Mouse (Mus musculus): Measurements from ENCODE around the gene Zfp536. TPM values are rescaled to one million over a fixed set of nuclear protein-coding genes. Genes with fewer than 3 reads are reported as not detected.

Zfp536 gene
- polyA plus RNA-seq, 1 experiment from 2014 or later = 14.9 TPM

DNA sequence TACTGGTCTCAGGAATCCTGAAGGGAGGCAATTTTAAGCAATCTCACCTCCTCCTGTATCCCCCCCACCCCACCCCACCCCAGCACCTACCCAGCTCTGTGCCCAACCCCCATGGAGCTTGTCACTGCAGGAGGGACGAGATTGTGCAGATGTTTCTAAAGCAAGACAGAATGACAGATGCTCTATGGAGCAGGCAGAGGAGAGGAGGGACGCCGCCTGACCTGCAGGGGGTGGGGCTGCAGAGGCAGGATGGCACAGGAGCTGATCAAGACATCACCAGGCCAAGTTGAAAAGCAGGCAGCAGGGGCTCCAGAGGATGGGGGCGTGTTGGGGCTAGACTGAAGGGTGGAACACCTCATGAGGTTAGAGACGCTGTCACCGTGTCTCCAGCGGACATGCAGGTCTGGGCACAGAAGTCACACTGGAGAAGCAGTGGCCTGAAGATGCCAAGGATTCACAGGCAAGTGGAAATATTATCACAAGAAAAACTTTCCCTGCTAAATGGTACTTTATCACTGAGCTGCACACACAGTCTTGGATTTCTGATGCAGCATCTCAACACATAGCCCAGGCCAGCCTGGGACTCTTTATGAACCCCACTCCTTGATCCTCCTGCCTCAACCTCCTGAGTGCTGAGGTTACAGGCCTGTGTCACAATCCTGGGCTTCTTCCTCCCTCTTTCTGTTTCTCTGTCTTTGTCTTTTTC, 37.6 kb downstream of the Zfp536 start:
- no peaks in the 10 kb centered on the region for H3K27me3 ChIP-seq (ENCODE audit: control insufficient read depth, insufficient read depth, low read length)
- H3K4me3 ChIP-seq (replicated peaks; ENCODE audit: low read length) = no peak overlapping the region
- peaks cover 8% of the 10 kb centered on the region for H3K4me1 ChIP-seq (ENCODE audit: control insufficient read depth, insufficient read depth, low read length)
- 41% methylated on average over 7 of the region's 7 CpGs for WGBS
- no peak overlapping the region for H3K9ac ChIP-seq (ENCODE audit: low read length)
- no peaks in the 10 kb centered on the region for H3K36me3 ChIP-seq (ENCODE audit: control insufficient read depth, insufficient read depth, low read length)
- ATAC-seq (ENCODE audit: insufficient read depth, low FRiP score) = no peak
- no peak overlapping the region for H3K27ac ChIP-seq (ENCODE audit: low read length)
- no peak overlapping the region for H3K4me2 ChIP-seq (ENCODE audit: low read depth, low read length)
- H3K9me3 ChIP-seq (replicated peaks; ENCODE audit: control insufficient read depth, low read length) = no peaks in the 10 kb centered on the region

DNA sequence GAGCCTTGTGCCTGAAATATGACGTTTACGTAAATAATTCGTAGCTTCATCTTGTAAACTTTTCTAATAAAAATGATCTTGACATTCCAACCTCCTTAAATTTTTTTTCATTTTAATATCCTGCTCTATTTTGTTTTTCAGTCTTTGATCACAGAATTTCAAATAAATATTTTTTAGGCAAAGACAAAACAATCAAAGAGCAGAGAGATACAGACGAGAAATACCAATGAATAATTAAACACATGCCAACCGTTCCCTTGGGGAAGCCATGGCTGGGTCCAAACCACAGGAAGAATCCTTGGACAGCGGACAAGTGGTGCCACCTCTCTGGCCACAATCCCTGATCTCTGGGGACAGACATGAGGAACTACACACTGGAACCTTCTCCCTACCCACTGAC, 38.3 kb downstream of the Zfp536 start:
- WGBS = 59% methylated on average over 6 of the region's 6 CpGs
- Histone ChIP-seq H3K36me3 (ENCODE audit: control insufficient read depth, insufficient read depth, low read length) (no peaks in the 10 kb centered on the region), H3K9ac (ENCODE audit: low read length) (no peak overlapping the region), H3K27me3 (ENCODE audit: control insufficient read depth, insufficient read depth, low read length) (no peaks in the 10 kb centered on the region), H3K4me2 (ENCODE audit: low read depth, low read length) (no peak overlapping the region), H3K4me3 (replicated peaks; ENCODE audit: low read length) (no peak overlapping the region), H3K9me3 (replicated peaks; ENCODE audit: control insufficient read depth, low read length) (no peaks in the 10 kb centered on the region), H3K27ac (ENCODE audit: low read length) (no peak overlapping the region), H3K4me1 (ENCODE audit: control insufficient read depth, insufficient read depth, low read length) (peaks cover 8% of the 10 kb centered on the region)
- no peak for ATAC-seq (ENCODE audit: insufficient read depth, low FRiP score)

DNA sequence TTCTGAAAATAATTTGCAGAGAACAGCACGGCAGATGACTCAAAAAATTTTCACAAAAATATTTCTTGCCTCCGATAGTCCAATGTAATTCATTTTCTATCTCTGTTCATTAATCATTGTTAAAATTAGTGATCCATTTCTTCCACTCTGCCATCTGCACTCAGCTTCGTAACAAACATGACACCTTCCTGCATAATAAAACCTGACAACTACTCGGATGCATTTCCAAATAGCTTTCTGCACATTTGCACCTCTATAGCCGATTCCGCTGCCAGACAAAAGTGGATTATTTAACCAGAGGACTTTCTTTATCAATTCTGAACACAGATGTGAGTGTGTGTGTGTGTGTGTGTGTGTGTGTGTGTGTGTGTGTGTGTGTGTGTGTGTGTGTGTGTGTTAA, 38.9 kb downstream of the Zfp536 start:
- no peak overlapping the region for H3K4me3 ChIP-seq (replicated peaks; ENCODE audit: low read length)
- ATAC-seq (ENCODE audit: insufficient read depth, low FRiP score) = no peak
- H3K27me3 ChIP-seq (ENCODE audit: control insufficient read depth, insufficient read depth, low read length) = no peaks in the 10 kb centered on the region
- H3K36me3 ChIP-seq (ENCODE audit: control insufficient read depth, insufficient read depth, low read length) = no peaks in the 10 kb centered on the region
- no peak overlapping the region for H3K4me2 ChIP-seq (ENCODE audit: low read depth, low read length)
- H3K9ac ChIP-seq (ENCODE audit: low read length) = no peak overlapping the region
- peaks cover 8% of the 10 kb centered on the region for H3K4me1 ChIP-seq (ENCODE audit: control insufficient read depth, insufficient read depth, low read length)
- H3K9me3 ChIP-seq (replicated peaks; ENCODE audit: control insufficient read depth, low read length) = no peaks in the 10 kb centered on the region
- no peak overlapping the region for H3K27ac ChIP-seq (ENCODE audit: low read length)
- 79% methylated on average over 6 of the region's 6 CpGs for WGBS

DNA sequence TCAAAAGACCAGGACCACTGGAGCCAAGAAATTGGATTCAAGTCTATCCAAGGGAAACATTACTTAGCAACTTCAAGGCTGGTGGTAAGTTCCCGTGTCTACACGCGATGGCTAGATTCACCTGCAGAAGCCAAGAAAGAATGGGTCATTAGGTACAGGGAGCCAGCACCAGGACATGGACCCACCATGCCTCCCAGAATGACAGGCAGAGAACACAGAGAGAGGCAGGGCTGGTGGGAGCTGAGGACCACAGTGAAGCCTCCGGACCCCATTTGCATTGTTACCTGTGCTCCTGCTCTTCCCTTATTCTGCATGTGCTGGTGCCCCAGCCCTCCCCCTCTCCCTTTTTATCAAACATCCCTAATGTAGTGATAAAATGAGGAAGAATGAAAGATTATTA, 39.4 kb downstream of the Zfp536 start:
- no peak for ATAC-seq (ENCODE audit: insufficient read depth, low FRiP score)

DNA sequence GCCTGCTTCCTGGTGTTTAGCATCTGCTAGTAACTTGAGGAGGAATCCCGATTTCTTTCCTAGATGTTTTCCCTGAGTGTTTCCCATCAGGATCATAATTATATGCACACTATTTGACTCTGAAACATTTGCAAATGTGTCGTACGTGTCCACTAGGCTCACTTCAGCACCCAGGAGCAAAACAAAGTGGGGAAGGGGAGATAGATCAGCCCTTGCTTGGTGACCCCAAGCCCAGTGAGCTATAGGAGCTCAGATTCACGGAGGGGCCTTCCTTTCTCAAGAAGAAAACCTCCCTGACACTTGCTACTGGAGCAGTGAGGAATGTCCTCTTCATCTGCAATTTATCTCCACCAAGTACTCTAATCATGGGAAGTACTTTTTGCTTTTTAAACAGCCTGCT, 40.7 kb downstream of the Zfp536 start:
- ATAC-seq (ENCODE audit: insufficient read depth, low FRiP score) = no peak
- no peak overlapping the region for H3K9ac ChIP-seq (ENCODE audit: low read length)

More for the DNA sequence above, 39.4 kb downstream of the Zfp536 start:
- Histone ChIP-seq H3K4me2 (ENCODE audit: low read depth, low read length) (no peak overlapping the region), H3K27me3 (ENCODE audit: control insufficient read depth, insufficient read depth, low read length) (no peaks in the 10 kb centered on the region), H3K27ac (ENCODE audit: low read length) (no peak overlapping the region), H3K36me3 (ENCODE audit: control insufficient read depth, insufficient read depth, low read length) (no peaks in the 10 kb centered on the region), H3K9ac (ENCODE audit: low read length) (no peak overlapping the region), H3K9me3 (replicated peaks; ENCODE audit: control insufficient read depth, low read length) (no peaks in the 10 kb centered on the region), H3K4me3 (replicated peaks; ENCODE audit: low read length) (no peak overlapping the region), H3K4me1 (ENCODE audit: control insufficient read depth, insufficient read depth, low read length) (peaks cover 8% of the 10 kb centered on the region)
- WGBS = 95% methylated on average over 4 of the region's 4 CpGs

DNA sequence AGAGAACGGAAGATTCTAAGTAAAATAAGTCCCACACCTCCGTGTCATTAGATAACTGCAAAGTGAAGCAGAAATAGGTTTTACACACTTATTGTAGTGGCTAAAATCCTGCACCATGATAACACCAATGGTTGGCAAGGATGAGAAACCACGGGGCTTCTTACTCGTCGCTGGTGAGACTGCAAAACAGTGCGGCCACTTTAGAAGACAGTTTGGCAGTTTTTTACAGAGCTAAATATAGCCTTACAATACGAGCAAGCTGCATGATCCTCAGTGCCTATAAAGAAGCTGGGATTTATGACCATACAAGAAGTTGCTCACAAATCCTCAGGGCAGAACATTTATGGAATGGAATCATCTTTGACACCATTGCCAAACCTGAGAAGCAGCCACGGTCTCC, 45.7 kb downstream of the Zfp536 start:
- Histone ChIP-seq H3K36me3 (ENCODE audit: control insufficient read depth, insufficient read depth, low read length) (no peaks in the 10 kb centered on the region), H3K9ac (ENCODE audit: low read length) (no peak overlapping the region), H3K27ac (ENCODE audit: low read length) (no peak overlapping the region), H3K4me3 (replicated peaks; ENCODE audit: low read length) (no peak overlapping the region), H3K4me1 (ENCODE audit: control insufficient read depth, insufficient read depth, low read length) (no peaks in the 10 kb centered on the region), H3K9me3 (replicated peaks; ENCODE audit: control insufficient read depth, low read length) (no peaks in the 10 kb centered on the region), H3K27me3 (ENCODE audit: control insufficient read depth, insufficient read depth, low read length) (no peaks in the 10 kb centered on the region), H3K4me2 (ENCODE audit: low read depth, low read length) (no peak overlapping the region)
- no peak for ATAC-seq (ENCODE audit: insufficient read depth, low FRiP score)
- WGBS = 76% methylated on average over 8 of the region's 8 CpGs

More for the DNA sequence above, 40.7 kb downstream of the Zfp536 start:
- Histone ChIP-seq H3K9me3 (replicated peaks; ENCODE audit: control insufficient read depth, low read length) (no peaks in the 10 kb centered on the region), H3K36me3 (ENCODE audit: control insufficient read depth, insufficient read depth, low read length) (no peaks in the 10 kb centered on the region), H3K27ac (ENCODE audit: low read length) (no peak overlapping the region), H3K4me2 (ENCODE audit: low read depth, low read length) (no peak overlapping the region), H3K27me3 (ENCODE audit: control insufficient read depth, insufficient read depth, low read length) (no peaks in the 10 kb centered on the region), H3K4me3 (replicated peaks; ENCODE audit: low read length) (no peak overlapping the region), H3K4me1 (ENCODE audit: control insufficient read depth, insufficient read depth, low read length) (peaks cover 8% of the 10 kb centered on the region)
- WGBS = 61% methylated on average over 4 of the region's 4 CpGs

DNA sequence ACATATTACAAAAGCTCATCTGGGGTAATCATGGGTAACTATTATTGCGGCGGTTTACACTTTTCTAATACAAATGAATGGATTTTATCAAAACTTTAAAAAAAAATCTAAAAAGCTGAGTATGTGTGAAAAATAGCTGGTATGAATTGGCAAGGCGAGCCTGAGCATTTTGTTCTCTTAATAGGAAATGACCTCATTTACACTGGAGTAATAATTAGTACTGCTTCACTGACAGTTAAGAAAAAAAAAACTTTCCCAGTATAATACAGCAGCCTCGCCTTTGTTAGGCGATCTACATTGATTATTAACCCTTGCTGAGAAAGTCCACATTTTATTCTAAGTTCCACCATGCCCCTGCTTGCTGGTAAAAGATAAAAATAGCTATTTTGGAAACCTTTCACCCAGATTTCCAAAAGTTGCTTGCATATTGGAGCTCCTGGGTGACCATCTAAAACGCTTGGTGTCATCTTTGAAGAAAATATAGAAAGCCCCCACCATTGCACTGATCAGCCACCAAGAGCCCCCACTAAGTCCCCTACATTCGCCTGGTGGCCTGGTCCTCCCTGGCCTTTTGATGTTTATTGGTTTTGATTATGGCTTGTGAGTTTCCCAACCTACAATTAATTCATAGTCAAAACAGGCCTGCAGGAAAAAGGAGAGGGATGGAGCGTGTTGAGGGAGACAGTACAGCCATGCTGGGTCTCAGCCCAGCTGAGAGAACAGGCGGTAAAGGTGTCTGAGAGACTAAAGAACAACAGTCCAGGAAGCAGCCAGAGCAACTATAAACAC, 49.2 kb downstream of the Zfp536 start:
- no peak overlapping the region for H3K4me3 ChIP-seq (replicated peaks; ENCODE audit: low read length)
- ATAC-seq (ENCODE audit: insufficient read depth, low FRiP score) = no peak
- 66% methylated on average over 9 of the region's 9 CpGs for WGBS

DNA sequence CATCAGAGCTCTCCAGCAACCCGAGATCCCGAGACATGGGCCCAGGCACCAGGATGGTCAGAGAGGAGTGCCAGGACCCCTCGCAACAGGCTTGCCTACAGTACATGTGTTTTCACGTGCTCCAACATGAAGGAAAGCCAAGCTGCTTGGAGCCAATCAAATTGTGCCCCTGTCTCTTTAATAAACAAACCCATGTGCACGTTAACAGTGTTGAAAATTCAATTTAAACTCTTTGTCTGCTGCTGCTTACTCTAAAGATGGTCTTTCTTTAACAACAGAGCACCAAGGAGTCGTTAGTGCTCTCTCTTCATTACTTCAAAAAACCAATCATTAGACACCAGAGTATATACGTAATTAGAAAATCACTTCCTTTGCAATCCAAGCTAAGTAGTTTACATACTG, 50.2 kb downstream of the Zfp536 start:
- Histone ChIP-seq H3K9me3 (replicated peaks; ENCODE audit: control insufficient read depth, low read length) (no peaks in the 10 kb centered on the region), H3K36me3 (ENCODE audit: control insufficient read depth, insufficient read depth, low read length) (no peaks in the 10 kb centered on the region)
- WGBS = 69% methylated on average over 7 of the region's 7 CpGs

More for the DNA sequence above, 49.2 kb downstream of the Zfp536 start:
- Histone ChIP-seq H3K4me1 (ENCODE audit: control insufficient read depth, insufficient read depth, low read length) (no peaks in the 10 kb centered on the region; the same call in 1 of the 2 replicates), H3K27me3 (ENCODE audit: control insufficient read depth, insufficient read depth, low read length) (no peaks in the 10 kb centered on the region), H3K27ac (ENCODE audit: low read length) (no peak overlapping the region), H3K36me3 (ENCODE audit: control insufficient read depth, insufficient read depth, low read length) (no peaks in the 10 kb centered on the region), H3K4me2 (ENCODE audit: low read depth, low read length) (no peak overlapping the region), H3K9me3 (replicated peaks; ENCODE audit: control insufficient read depth, low read length) (no peaks in the 10 kb centered on the region), H3K9ac (ENCODE audit: low read length) (no peak overlapping the region)

DNA sequence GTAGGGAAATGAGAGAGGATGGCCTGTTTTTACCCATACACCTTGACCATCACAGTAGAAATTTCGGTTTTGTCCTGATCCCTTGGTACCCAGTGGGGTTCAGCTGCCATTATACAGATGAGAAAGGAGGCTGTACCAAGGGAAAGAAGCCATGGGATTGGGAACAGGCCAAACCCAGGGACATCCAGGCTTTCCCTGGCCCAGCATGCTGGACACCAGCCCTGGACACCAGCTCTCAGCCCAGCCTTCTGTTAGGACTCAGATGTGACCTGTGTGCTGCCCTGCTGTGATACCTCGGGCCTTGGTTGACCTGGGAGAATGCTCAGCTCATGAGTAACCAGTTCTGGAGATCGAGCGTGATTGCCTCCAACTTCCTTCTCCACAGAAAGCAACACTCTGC, 51.8 kb downstream of the Zfp536 start:
- Histone ChIP-seq H3K27me3 (ENCODE audit: control insufficient read depth, insufficient read depth, low read length) (no peaks in the 10 kb centered on the region), H3K36me3 (ENCODE audit: control insufficient read depth, insufficient read depth, low read length) (no peaks in the 10 kb centered on the region), H3K9ac (ENCODE audit: low read length) (no peak overlapping the region), H3K4me2 (ENCODE audit: low read depth, low read length) (no peak overlapping the region), H3K4me3 (replicated peaks; ENCODE audit: low read length) (no peak overlapping the region), H3K9me3 (replicated peaks; ENCODE audit: control insufficient read depth, low read length) (no peaks in the 10 kb centered on the region), H3K4me1 (ENCODE audit: control insufficient read depth, insufficient read depth, low read length) (peaks cover 4% of the 10 kb centered on the region), H3K27ac (ENCODE audit: low read length) (no peak overlapping the region)
- no peak for ATAC-seq (ENCODE audit: insufficient read depth, low FRiP score)
- 82% methylated on average over 4 of the region's 4 CpGs for WGBS

More for the DNA sequence above, 50.2 kb downstream of the Zfp536 start:
- Histone ChIP-seq H3K27ac (ENCODE audit: low read length) (no peak overlapping the region), H3K4me3 (replicated peaks; ENCODE audit: low read length) (no peak overlapping the region), H3K9ac (ENCODE audit: low read length) (no peak overlapping the region), H3K27me3 (ENCODE audit: control insufficient read depth, insufficient read depth, low read length) (no peaks in the 10 kb centered on the region), H3K4me1 (ENCODE audit: control insufficient read depth, insufficient read depth, low read length) (peaks cover 4% of the 10 kb centered on the region), H3K4me2 (ENCODE audit: low read depth, low read length) (no peak overlapping the region)
- no peak for ATAC-seq (ENCODE audit: insufficient read depth, low FRiP score)

Measured in stomach, embryonic 16.5 days (tissue).